In genomic region chrX:13519408-13519783, GRCm38 (mm10) we compare ENCODE assay signal across 14 mouse cellular contexts. TPM values are rescaled to one million over a fixed set of nuclear protein-coding genes. Genes with fewer than 3 reads are reported as not detected.
DNase-seq lines count a peak whose midpoint lies in the region; TF ChIP-seq lines count a peak whose summit lies in the region.
"Had no signal": no experiment of that assay in that cellular context is flagged by ENCODE, and none has a peak within 500 bp of the region (broad histone marks: within the 10 kb centered on the region; RNA-seq: fewer than 3 reads in every experiment).

No protein-coding gene starts in this region.

- H3K4me1 ChIP-seq in brown adipose tissue, adult 24 weeks (ENCODE audit: control insufficient read depth, insufficient read depth, insufficient read length, low read length) = peaks cover 13% of the 10 kb centered on the region
- H3K4me1 ChIP-seq in thymus, adult 2 months (replicated peaks; ENCODE audit: control insufficient read depth, insufficient read depth, low read length) = peaks cover 31% of the 10 kb centered on the region

- WGBS in thymus, adult 2 months = 93% methylated on average over 5 of the region's 5 CpGs

- TF ChIP-seq CTCF in thymus, adult 2 months (IDR thresholded peaks at IDR 0.05; ENCODE audit: borderline replicate concordance, control insufficient read depth, extremely low read depth, insufficient read depth, low read length, poor library complexity) = no peak

- no peaks in the 10 kb centered on the region for H3K36me3 ChIP-seq in thymus, adult 2 months (ENCODE audit: control insufficient read depth, insufficient read depth, low read length)

- H3K27me3 ChIP-seq in thymus, adult 2 months (ENCODE audit: control insufficient read depth, insufficient read depth, low read length) = no peaks in the 10 kb centered on the region

- peak; percentile 7 for DNase-seq in gastrocnemius, postnatal 25 days
- DNase-seq in gastrocnemius, adult 8-10 months (ENCODE audit: low spot score in 2 of 2) = no peak
- peak; percentile 8 for DNase-seq in kidney, postnatal 36 days
- DNase-seq in kidney, postnatal 10 days = no peak
- DNase-seq in lung, postnatal 10 days = peak; percentile 46
- no peak for DNase-seq in thymus, adult 2 months
- DNase-seq: adrenal gland, adult 2 months; kidney, adult 18-20 months; right cerebral cortex, postnatal 4 days; thymus, postnatal 36 days had no signal

- H3K27ac ChIP-seq in brown adipose tissue, adult 24 weeks (replicated peaks; ENCODE audit: low read depth, low read length) = peak overlapping the region; percentile 30
- H3K27ac ChIP-seq in thymus, adult 2 months (ENCODE audit: control insufficient read depth, insufficient read depth, low read length) = no peak overlapping the region

- no peak overlapping the region for H3K4me3 ChIP-seq in brown adipose tissue, adult 24 weeks (ENCODE audit: insufficient read depth, low read depth, low read length)
- H3K4me3 ChIP-seq in thymus, adult 2 months (ENCODE audit: control insufficient read depth, insufficient read depth, low read length) = no peak overlapping the region

- TF ChIP-seq POLR2A in thymus, adult 2 months (IDR thresholded peaks at IDR 0.05; ENCODE audit: control insufficient read depth, extremely low read depth, insufficient read depth, low read length, poor library complexity) = no peak

RNA-seq across cellular contexts. Expression of gene Nyx, which starts 53.5 kb away (rescaled TPM):
- under 1 TPM in 1 of 2 experiments, not detected in 1; 0.05 TPM for total RNA-seq in gastrocnemius, postnatal 25 days (2021)
- under 1 TPM in 2 of 4 experiments, not detected in 2; 0.05 to 0.11 TPM for total RNA-seq in gastrocnemius, adult 8-10 months (2022)
- polyA plus RNA-seq in brown adipose tissue, adult 24 weeks (2012; ENCODE audit: insufficient read depth, insufficient read length, missing spikeins) = not detected in 2 replicates
- polyA plus RNA-seq in thymus, adult 2 months (2012; rRNA removed) = 0.94 and 0.98 TPM in 2 replicates
- total RNA-seq: common myeloid progenitor, adult 5-6 weeks had no signal
- polyA plus RNA-seq: liver, embryonic 11.5 days; stomach, embryonic 14.5 days had no signal

Comparison
In these comparisons a context has a peak if more than half of its experiments do, and no peak if none do; other contexts are left out.
1. DNase-seq: peak in gastrocnemius, postnatal 25 days (single experiment), kidney, postnatal 36 days (2 of 2) and lung, postnatal 10 days (single experiment); none in gastrocnemius, adult 8-10 months (0 of 2), kidney, postnatal 10 days (single experiment) and thymus, adult 2 months (single experiment).